Mouse (Mus musculus) induced T-regulatory cell, adult 2 months (primary cell): ENCODE measurements around the gene Schip1.

Experiments
- DNase-seq: peaks from one replicate; pipeline ENCODE4 v3.0.0-alpha.2; 2012; ENCODE audit warnings: low read depth

Schip1 gene

GRCm38 (mm10) chr3:68271881-68272280 lies 207.3 kb downstream of the Schip1 start:
- DNase-seq, result no peak

- no peak for DNase-seq
Measured at GRCm38 (mm10) chr3:68282844-68283594, 218.4 kb downstream of the Schip1 start.

GRCm38 (mm10) chr3:68283595-68283991 lies 219.0 kb downstream of the Schip1 start:
- DNase-seq, result no peak

DNA sequence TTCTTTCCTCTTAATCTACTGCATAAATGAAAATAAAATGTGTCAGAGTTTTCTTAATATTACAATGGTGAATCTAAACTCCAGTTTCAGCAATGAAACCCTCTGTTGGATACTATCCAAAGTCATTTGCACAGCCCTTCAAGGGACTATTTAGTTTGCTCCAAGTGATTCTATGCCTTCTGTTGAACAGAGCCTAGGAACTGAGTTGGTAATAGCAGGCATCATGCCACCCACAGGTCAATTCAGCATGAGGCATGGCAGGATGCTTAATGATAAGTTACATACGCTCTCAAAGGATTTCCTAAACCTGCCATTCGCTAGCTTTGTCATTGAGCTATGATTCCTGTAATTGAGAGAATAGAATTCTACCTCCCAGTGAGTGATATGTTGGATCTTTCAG lies 219.9 kb downstream of the Schip1 start:
- DNase-seq, result no peak

DNA sequence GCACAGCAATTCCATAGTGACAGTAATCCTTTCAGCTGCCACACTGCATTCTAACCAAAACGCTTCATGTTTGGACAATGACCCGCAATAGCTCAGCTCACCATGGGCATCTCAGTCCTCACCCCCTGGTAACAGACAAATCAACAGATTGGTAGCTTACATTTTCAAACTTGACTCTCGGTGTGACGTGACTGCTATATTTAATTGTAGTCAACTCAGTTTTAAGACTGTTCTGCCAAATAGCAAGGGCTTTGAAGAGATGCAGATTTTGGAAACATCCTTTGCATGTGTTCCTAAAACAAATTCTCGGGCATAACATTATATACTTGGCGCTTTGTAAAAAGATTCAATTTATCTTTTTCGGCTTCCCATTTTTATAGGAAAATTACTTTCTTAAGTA lies 232.2 kb downstream of the Schip1 start:
- no peak for DNase-seq

DNA sequence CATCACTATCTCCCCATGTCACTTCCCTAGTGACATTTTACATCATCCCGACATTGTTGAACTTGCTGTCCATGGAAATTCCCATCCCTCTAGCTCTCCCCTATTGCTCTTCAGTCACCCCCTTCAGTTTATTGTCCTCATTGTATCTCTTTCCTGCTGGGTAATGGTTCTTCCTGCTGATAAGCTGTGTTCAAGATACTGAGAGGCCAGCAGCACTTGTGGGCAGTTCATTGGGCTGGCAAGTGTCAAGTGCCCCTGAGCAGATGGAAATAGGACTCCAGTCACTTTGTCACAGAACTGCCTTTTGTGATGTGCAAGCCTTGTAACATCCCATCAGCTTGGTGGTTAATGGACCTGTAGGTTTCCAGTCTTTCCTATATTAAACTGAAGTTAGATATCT lies 241.0 kb downstream of the Schip1 start:
- no peak for DNase-seq

- DNase-seq, result no peak
Measured at GRCm38 (mm10) chr3:68306726-68307125, 242.1 kb downstream of the Schip1 start.

- DNase-seq, result no peak
Measured at GRCm38 (mm10) chr3:68325575-68325974, 261.0 kb downstream of the Schip1 start.

DNA sequence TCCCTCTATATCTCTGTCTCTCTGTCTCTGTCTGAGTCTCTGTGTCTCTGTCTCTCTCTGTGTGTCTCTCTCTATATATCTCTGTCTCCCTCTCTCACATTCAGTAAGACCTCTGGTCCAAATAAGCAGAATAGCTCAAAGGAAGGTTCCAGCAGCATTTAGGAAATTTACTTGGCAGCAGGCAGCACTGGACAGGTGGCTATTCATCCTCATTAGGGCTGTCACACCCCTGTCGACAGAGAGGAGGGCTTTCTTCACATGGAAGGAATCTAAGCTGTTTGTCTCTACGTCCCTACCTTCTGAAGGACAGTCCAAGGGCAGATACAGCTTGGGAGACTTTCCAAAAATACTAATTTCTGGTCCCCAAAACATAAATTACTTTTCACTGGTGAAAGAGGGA lies 267.9 kb downstream of the Schip1 start:
- no peak for DNase-seq

DNA sequence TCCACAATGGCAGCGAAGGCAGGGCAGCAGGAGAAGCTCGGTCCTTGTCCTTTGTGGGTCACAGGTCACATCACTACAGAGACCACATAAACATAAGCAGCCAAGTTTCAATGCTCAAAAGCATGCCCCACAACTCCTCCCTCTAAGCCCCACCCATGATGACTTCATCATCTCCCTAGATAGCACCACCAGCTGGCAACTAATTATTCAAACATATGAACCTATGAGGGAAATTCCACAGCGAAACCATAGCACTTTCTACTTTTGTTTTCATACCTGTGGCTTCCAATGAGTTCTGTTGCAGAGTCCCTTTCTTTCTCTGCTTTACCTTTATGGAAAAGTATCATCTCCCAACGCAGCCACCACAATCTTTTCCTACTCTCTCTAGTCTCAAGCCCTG lies 270.9 kb downstream of the Schip1 start:
- no peak for DNase-seq

DNA sequence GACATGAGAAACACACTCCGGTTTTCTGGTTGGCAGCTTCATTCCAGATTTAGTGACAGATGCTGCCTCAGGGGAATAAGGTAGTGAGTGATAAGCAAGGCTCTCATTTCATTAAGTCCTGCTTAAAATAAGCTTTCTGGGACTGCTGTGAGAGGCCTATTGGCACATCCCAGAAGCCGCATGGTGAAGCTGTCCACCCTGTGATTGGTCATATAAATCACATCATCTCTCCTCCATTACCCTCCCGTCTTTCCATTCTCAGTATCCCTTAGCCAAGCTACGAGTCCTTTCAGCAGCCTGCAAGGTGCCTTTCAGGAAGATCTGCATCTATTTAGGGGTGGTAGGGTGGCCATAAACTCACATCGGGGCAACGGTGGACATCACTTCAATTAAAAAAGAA lies 286.0 kb downstream of the Schip1 start:
- no peak for DNase-seq

- no peak for DNase-seq
Measured at GRCm38 (mm10) chr3:68351461-68351860, 286.9 kb downstream of the Schip1 start.

- no peak for DNase-seq
Measured at GRCm38 (mm10) chr3:68352961-68353360, 288.4 kb downstream of the Schip1 start.

DNA sequence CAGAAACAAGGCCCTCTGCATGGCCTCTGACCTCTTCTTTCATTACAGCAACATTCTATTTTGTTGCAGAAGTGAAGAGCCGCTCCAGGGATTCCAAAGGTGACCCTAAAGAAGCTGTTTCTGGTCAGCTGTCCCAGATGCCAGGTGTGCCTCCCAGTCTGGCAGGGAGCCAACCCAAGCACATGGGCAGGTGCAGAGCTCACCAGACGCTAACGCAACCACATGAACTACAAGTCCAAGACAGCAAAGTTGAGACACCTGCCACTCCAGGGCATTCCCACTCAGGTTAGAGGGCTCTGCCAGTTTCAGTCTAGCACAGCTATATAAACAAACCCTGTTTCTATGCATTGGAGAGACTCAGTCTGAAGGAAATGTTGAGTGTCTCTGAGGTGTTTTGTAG lies 288.9 kb downstream of the Schip1 start:
- DNase-seq, result no peak

GRCm38 (mm10) chr3:68356516-68356915 lies 291.9 kb downstream of the Schip1 start:
- no peak for DNase-seq

DNA sequence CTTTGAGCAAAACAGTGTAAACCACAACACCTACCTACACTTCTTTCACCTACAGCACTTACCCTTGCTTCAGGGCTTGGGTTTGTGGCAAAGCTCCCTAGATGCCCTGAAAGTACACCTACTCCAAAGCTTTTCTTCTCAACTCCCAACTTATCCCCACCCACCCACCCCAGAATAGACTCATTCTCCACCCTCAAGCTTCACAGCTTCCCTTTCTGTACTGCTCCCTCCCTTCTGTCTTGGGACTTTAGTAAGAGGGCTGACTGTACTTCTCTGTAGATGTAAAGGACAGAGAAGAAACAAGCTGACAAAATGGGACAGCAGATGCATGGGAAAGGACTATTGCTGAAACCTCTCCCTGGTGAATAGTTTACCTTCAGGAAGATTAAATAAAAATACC lies 303.4 kb downstream of the Schip1 start:
- no peak for DNase-seq

GRCm38 (mm10) chr3:68372925-68373324 lies 308.3 kb downstream of the Schip1 start:
- no peak for DNase-seq

DNA sequence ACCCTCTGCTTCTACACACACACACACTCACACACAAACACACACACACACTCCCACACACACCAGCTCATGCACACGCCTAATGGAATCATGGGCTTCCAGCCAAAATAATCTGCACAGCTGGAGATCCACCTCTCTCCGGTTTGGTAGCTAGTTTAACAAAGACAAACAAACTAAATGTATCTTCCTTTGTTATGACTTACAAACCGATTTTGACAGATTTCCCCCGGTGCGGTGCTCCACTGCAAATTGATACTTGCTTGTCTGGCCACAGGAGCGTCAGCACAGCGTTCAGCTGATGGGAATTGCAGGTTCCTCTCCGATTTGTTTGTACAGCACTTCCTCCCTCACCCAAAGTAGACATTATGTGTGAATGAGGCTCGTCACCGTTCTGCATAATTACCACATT lies 310.5 kb downstream of the Schip1 start:
- DNase-seq, result no peak

GRCm38 (mm10) chr3:68377452-68378198 lies 313.0 kb downstream of the Schip1 start:
- no peak for DNase-seq

GRCm38 (mm10) chr3:68378799-68379198 lies 314.2 kb downstream of the Schip1 start:
- no peak for DNase-seq

GRCm38 (mm10) chr3:68379242-68379641 lies 314.6 kb downstream of the Schip1 start:
- no peak for DNase-seq

DNA sequence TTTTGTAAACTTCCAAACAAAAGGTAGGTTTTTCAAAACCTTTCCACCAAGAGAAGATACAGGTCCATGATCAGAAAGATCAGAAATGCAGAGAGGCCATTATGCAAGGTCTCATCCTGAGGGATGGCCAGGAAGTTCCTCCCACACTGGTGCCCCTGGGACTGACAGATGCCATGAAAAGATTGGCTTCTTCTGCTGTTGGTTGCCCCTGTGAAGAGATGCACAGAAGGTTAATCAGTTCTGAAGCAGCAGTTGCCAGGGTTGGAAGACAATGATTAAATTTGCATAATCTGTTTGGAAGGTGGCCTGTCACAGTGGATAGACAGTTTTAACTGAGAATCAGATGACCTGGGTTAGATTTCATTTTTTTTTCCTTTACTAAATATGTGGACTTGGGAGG lies 319.1 kb downstream of the Schip1 start:
- no peak for DNase-seq

DNA sequence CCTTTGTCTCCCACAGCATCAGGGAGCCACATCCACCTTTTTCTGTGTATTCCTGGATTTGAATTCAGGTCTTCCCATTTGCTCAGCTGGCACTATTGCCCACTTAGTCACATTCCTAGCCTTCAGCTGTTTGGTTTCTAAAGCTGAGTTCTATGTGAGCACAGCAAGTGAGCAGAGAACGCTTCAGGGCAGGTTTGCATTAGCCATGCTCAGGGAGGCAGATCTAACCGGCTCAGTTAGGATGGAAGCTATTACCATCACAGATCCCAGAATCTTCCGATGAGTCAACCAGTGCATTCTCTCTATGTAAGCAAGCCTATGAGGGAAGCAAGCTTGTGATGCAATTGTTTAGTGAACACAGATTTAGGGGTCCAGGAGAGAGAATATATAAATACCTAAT lies 320.9 kb downstream of the Schip1 start:
- no peak for DNase-seq

- no peak for DNase-seq
Measured at GRCm38 (mm10) chr3:68388023-68388422, 323.4 kb downstream of the Schip1 start.
